Mouse (Mus musculus): ENCODE results near the gene Cep70.
A peak's percentile ranks its signal among the peaks of the same experiment; 100 is the strongest.

Cep70 gene

DNA sequence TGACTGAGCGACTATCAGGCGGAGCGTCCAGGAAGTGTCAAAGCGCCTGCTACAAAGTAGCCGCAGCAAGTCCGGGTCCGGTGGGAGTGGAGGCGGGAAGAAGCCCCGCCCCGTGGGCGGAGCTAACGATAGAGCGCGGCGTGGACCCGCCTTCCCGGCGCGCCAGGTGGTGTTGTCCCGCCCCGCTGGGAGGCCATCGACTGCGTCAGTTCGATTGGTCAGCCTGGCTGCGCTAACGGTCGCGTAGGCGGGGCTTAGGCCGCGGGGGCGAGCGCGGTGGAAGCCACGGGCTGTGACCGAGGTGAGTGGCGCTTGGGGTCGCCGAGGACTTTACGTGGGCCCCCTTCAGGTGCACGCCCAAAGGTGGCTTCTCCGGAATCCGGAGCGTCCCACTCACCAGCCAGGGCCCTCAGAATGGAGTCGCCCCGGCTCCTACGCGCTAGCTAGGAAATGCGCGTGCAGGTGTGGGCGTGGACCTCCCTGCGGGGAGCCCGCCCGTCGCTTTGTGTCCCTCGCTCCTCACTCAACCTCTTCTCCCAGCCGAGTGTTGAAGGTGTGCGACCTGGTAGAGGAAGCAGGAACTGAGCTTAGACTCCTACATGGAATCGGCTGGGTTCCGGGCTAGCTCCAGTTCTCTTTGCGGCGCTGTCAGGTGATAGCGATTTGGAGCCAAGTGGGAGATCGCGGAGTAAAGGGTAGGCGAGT lies at the start of gene Cep70:
Gene Cep70, plus strand, starts transcription at position 178 of the 705 bp plus-strand sequence.
- peak; percentile 97 for DNase-seq

DNA sequence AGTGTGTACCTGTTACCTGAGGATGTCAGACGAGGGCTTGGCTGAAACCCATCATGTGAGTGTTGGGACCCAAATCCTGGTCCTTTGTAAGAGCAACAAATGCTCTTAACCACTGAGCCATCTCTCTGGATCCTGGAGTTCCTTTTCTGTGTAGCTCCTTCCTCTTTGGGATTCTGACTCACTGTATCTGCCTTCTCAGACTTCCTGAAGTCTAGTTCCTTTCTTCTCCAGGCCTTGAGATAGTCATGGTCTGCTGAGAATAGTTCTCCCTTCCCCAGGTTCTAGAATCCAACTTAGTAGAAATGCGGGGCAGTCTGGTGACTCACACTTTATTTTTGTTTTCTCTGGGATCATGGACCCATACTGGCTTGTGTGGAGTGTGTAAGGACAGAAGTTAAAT lies 30.5 kb upstream of the Cep70 start:
- DNase-seq: no peak

DNA sequence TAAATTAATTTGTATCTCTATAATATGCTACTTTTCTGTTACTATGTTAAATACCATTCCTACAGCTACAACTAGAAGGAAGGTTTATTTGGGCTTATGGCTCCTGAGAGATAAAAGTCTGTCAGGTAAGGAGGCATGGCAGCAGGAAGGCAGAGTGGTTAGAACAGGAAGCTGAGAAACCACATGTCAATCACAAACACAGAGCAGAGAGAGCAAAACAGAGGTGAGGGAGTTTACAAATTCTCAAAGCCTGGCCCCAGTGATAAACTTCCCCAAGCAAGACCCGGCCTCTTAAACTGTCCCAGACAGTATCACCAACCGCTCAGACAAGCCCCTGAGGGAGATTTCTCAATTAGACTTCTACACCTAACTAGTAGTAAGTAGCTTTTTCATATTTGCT lies 27.0 kb upstream of the Cep70 start:
- no peak for DNase-seq

DNA sequence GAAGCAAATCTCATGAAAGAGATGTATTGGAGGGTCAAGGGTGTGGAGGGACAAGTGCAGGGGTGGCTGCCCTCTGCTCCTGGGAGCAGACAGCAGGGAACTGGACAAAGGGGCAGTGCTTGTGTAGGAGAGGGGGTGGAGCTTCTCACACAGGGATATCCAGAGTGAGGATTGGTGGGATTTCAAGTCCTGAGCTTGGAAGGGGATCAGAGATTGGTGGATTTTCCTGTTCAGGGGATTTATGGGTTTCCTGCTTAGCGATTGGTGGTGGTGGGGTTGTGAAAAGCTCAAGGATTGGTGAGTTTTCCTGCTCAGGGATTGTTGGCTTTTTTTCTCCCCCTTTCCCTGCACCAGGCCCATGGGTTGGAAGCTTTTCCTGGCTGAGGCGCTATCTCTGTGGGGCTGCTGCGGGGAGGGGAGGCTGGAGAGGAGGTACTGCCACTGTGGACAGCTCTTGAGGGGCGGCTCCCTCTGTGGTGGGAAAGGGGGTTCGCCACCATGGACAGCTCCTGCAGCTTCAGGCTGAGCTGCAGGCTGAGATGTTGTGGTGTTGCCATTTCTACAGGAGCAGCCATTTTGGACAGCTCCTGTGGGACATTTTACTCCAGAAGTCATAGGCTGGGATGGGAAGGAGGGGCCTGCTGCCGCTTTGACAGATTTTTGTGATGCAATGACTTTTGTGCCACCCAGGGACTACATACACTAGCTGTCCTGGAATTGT lies 25.0 kb upstream of the Cep70 start:
- DNase-seq: peak; percentile 30

DNA sequence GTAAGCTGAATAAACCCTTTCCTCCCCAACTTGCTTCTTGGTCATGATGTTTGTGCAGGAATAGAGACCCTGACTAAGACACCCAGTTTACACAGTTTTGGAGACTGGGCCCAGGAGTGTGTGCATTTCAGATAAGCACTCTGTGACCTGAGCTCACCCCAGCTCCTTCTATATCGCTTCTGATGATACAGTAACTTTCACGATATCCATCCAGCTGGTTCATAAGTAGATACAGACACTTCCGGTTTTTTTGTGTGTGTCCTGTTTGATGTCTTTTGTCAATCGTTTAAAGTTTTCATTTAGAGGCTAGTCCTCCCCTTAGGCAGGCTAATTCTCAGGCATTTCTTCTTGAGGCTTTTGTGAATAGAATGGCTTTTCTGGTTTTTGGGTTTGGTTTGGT lies 21.5 kb upstream of the Cep70 start:
- no peak for DNase-seq

DNA sequence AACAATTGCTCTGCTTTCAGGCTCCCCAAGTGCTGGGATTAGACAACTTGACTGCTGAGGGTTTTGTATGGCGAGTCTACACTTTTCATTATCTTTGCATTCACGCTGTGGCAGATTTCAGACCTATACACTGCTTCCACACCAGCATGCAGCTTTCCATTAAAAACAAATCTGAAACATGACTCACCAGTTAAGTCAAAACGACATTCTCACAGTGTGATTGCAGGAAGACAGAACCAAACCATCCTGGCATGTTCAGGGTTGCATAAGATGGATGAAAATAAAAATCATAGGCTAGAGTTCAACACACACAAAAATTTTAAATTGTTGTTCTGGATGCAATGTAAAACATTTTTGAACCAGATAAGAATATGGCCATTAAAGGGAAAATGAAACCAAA lies 18.6 kb upstream of the Cep70 start:
- no peak for DNase-seq

DNA sequence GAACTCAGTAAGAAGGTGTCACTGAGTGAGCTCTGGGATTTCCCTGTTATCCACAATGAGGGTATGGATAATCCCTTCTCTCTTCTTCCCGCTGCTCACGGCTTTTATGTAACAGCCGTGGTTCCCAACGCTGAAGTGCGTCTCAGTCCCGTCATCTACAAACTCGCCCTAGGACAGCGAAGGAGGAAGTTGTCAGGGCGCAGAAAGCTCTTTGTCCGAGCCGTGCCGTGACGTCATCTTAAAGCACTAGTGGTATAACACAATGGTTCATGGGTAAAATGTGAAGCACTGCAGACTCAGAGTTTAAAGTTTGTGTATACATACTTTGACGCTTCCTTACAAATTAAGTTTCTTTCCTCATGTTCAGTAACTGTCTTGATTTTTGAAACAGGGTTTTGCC lies 13.7 kb upstream of the Cep70 start:
- peak; percentile 23 for DNase-seq

DNA sequence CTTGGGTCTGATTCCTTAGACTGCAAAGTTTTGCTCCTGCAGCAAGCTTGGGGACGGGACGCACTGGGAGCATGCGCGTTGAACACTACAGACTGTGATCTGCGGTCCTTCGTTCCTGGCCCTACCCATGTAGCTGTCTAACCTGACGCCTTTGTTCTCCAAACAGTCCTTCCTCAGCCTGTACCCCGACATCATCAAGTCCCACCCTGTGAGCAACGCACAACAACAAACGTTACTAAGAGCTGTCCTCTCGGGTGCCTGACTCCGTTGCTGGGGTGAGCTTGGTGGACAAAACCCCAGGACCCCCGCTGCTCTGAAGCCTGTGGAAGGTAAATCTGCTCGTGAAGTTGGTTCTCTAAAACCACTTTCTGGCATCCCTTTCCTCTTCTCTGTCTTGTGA lies 6.0 kb upstream of the Cep70 start, which contains the start of gene Faiml:
Gene Faiml, minus strand, starts transcription at position 101 of the 400 bp plus-strand sequence.
- DNase-seq: no peak

DNA sequence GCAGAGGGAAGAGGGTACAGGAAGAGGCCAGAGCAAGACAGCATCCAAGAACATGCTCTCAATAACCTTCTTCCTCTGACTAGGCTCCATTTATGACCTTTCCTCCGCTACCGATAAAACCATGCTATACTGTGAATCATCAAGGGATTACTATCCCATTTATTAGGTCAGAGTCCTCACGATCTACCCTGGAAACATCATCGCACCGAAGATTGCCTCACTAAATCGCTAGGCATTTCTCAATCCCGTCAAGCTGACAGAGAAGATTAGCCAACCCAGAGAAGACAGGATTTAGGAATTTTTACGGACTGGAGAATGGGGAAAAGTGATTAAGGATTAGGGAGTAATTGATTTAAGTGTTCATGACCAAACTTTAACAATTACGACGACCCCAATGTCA lies 4.9 kb upstream of the Cep70 start:
- no peak for DNase-seq

DNA sequence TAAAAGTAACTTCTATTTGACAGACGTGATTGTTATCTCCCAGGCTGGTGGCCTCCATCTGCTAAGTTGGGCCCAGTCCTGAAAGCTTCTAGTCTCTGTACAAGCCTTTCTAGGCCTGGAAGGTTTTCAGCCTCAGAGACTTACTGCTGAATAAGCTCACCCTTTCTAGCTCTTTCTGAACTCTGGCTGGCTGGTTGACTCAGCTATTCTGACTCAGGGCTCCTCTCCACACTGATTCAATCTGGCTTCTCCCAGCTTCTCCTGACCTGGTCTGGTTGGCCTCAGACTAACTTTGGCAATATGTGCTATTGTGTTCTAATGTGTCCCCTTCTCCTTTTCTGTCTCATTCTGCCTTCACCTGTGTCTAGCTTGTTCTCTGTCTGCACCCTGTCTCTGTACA lies 3.9 kb upstream of the Cep70 start:
- DNase-seq: no peak

DNA sequence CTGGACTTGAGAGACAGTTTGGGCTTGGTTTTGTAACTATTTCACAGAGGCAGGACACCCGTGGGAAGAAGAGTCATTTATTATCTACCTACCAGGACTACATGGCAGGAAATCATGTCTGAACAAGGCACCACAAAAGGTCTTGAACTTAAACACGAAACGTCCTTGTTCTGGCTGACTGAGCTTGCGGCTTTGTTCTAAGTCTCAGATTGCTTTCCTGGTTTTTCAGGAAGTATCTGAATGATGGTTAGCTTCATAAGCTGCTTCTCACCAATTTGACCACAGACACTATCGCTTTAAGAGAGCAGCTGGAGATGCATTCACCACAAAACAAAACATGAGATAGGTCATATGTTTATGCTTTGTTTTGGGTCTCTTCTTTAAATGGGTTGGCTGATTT lies 2.6 kb upstream of the Cep70 start:
- no peak for DNase-seq

DNA sequence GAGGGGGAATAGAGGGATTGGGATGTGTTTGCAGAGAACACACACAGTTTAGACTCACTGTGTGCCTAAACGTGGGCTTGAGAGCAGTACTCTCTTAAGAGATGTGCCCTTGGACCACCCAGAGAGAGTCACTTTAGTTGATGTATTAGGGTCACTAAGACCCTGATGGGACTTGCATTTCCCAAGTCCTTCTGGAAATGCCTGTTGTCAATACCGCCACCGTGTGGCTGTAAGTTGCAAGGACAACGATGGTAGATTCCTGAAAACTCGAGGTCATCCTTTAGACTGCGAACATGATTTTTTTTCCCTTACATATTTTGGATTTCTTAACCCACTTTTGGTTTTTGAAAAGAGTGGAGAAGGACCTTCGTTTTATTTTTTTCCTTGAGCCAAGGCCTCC lies 1.1 kb upstream of the Cep70 start:
- DNase-seq: peak; percentile 76

DNA sequence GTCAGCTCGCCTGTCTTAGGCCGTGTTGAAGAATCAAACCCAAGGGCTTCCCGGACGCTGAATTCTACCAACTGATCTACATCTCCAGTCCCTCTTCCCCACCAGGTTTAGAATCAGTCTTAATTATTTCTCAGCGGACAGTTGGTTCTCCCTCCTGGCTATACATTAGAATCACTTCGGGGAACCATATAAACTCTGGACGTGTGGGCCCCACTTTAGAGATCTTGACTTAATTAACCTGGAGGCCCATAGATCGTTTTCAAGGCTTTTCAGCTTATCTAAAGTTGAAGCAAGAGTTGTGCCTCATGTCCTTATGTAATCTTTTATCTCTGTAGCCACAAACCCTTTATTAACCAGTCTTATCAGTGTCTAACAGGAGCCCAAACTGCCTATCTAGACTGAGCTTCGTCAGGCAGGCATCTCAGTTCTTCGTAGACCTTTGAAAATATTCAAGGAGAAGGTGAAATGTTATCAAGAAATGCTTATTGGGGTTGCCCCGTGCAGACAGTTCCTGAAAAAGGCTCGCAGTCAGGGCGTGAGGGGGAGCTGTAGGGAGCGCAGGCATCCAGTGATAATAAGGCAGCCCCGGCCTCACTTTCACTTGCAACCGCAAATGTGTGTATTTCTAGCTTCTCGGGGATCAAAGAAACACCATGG lies 506 bp upstream of the Cep70 start:
- DNase-seq: no peak

DNA sequence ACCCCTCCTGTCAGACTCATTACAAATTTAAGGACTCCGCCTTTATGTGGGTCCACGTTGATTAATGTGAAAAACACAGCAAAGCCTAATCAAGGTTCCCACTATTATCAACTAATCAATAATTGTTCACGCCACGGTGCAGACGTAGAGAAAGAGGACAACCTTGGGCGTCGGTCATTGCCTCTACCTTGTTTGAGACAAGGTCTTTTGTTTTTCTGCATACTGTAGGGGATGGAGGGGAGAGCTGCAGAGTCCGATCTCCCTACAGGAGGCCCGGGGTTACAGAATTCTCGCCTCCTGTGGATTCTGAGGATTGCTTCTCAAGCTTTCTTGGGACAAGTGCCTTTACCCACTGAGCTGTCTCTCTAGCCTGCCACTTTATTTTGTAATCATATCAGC lies 727 bp downstream of the Cep70 start:
- no peak for DNase-seq

DNA sequence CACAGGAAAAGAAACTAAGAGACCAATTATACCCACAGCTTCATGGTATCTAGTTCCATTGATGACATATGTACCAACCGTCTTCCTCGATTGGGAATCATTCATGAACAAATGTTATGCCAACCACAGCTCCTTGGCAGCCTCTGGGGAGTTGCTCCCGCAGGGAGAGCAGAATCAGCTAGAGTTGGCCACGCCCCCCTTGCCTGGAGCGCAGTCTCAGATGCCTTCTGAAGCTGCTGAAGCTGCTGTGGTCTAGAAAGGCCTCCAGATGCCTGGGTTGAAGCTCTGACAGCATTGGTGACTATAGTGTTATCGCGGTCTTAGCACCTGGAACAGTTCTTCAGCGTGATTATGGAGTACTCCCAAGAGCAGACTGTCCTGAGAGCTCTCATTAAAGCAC lies 5.1 kb downstream of the Cep70 start:
- peak; percentile 23 for DNase-seq

DNA sequence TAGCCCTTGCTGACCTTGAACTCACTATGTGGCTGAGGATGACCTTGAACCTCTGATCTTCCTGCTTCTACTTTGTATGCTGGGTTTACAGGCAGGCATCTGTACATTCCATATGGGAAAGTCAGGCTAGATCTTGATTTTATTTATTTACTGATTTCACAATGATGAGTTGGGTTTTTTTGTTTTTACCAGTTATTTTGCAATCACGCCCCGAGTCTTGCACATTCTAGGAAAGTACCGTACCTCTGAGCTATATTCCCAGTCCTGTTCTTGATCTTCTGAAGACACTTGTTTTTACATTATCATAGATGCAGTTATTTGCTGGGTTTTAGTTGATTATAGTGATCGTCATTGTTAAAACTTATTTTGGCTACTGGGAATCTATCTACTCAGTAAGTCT lies 5.7 kb downstream of the Cep70 start:
- no peak for DNase-seq

DNA sequence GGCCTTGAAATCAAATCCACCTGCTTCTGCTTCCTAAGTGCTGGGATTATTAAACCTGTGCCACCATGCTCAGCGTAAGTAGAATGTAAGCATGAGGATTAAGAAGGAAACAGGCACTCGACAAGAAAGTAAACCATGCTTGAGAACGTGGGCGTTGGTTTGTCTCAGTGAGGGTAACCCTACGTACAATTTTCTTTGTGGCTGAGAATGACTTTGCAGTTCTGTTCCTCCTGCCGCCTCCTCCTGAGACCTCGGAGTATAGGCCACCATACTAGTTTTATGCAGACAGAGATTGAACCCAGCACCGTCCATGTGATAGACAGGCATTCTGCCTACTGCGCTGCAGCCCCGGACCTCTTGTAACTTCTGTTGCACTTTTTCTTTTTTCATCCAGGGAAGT lies 10.7 kb downstream of the Cep70 start:
- peak; percentile 50 for DNase-seq

DNA sequence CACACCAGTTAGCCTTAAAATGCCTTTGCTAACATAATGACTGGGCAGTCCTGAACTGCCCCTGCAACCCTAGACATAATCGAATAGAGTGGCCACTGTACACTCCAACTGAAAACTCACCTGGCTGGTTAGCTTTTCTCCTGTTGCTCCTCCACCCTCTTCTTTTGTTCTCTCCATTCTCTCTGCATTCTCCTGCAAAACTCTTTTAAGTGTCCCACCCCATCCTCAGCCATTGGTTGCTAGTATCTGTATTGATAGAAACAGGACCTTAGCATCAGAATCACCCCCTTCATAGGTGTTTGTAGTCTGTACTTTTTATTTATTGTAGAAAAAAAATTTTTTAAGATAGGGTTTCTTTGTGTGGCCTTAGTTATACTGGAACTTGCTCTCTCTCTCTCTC lies 13.0 kb downstream of the Cep70 start:
- no peak for DNase-seq

DNA sequence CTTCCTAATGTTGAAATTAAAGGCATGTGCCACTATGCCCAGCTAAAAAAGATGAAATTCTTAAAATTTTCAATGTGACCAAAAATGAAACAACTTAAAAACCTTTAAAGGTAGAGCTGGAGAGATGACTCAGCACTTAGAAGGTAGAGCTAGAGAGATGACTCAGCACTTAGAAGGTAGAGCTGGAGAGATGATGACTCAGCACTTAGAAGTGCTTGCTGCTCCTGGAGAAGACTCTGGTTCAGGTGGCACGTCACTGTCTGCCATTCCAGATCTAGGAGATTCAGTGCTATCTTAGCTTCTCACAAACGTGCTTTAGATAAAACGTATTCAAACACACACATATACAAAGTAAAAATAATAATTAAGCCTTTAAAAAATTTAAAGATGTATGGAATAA lies 13.7 kb downstream of the Cep70 start:
- no peak for DNase-seq

DNA sequence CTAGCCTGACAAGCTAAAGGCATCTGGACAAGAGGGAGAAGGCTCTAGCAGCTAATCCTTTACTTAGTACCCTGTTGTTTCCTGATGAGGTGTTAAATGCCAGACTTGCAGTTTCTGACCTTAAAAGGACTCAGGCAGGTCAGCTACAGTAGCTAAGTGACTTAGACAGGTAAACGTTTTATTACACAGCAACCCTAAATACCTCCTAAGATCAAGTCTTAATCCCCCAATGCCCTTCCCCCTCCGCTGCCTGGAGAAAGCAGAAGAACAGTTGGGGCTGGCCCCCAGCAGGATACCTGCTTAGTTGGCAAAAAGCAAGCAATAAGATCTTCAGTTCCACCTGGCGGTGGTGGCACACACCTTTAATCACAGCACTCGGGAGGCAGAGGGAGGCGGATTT lies 15.7 kb downstream of the Cep70 start:
- DNase-seq: no peak

DNA sequence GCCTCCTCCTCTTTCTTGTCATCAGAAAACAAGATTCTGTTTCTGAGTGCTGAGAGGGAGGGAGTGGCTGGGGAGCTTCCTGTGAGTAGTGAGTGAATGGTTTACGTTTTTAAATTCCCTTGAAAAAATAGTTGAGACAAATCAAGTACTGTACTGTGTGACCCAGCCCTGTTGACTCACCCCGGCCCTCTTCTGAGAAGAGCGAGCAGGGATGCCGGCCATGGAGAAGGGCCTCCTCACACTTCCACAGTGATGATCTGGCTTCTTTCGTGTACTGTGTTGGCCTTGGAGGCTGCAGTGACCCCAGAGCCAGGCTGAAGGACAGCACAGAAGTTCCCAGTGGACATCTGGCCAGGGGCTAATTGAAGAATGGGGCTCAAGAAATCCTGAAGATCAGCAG lies 61.1 kb downstream of the Cep70 start:
- peak; percentile 35 for DNase-seq

DNA sequence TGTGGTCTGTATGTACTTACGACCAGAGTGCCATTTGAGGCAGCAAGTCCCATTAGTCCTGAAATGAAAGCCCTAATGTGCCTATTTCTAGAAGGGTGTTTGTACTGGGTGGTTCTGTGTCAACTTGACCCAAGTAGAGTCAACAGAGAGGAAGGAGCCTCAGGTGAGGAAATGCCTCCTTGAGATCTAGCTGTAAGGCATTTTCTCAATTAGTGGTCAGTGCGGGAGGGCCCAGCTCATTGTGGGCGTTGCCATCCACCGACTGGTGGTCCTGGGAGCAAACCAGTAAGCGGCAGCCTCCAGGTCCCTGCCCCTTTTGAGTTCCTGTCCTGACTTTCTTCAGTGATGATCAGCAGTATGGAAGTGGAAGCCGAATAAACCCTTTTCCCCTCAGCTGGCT lies 63.1 kb downstream of the Cep70 start:
- DNase-seq: peak; percentile 67

DNA sequence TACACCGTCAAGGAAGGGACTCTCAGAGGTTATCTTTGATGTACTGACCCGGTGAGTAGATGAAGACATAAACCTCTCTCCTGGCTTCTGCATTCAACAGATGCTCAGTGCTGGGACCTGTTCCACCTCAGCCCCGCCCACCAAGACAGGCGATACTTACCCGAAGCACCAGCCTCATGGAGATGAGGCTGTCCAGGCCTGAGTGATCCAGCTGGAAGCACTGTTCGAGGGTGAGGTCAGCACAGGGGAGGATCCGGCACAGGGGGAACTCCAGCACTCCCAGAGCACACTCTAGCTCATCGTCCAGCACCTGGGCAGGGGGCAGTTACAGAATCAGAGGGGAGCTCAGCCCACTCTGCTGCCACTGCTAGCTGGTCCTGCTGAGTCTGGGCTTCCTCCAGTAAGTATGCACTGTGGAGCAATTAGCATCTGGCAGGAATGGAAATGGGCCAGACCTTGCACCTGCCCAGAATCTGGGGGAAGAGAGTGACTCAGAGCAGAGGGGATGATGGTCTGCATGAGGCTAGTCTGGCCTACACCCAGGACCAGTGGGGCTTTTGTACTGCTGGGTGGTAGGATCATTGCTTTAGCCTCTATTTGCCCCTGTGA lies 76.3 kb downstream of the Cep70 start:
- DNase-seq: no peak

DNA sequence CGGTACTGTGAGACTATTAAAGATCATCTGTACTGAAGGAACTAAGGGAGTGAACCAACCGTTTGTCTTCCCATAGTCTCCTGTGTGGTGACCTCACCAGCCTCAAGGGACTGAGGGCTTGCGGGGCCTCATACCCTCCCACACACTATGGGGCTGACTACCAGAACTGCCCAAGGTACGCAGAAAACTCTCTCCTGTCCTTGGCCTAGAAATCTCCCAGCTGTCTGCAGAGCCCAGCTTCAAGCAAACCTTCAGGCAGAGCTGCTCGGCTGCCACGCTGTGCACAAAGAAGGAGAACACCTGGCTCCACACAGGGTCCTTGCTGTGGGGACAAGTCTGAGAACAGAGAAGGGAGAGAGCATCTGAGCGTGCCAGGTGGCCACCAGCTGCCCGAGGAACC lies 76.8 kb downstream of the Cep70 start:
- no peak for DNase-seq
